In the genomic region with DNA sequence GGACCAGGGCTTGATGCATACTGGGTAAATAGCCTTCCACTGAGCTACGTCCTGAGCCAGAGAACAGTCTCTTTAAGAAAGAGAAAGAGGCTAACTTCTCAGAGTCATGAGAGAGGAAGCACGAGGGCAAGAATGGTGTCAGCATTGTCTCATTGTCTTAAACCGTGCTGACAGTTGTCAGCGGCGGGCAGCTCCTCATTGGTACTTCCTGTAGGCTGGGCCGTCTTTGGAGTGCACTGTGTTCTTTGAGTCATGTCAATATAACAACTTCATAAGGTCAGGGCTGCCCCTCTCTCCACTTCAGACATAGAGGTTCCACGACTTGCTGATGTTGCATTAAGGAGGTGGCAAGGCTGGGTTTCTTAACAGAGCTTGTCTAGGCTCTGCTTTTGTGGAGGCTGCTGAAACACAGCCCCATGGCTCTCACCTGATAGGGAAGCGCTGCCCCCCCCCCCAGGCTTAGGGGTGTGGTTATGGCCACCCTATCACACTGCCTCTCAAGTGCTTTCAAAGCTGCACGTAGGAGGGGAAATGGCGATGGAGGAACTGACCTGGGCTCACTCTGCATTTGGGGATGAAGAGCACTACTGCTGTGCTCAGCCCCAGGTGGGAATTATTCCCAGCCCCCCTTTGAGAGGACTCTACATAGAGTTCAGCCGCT, we compare ENCODE assay signal across 18 mouse cellular contexts. TPM values are rescaled to one million over a fixed set of nuclear protein-coding genes. Genes with fewer than 3 reads are reported as not detected.
DNase-seq lines count a peak whose midpoint lies in the region; ATAC-seq and TF ChIP-seq lines count a peak whose summit lies in the region.
"Had no signal": no experiment of that assay in that cellular context is flagged by ENCODE, and none has a peak within 500 bp of the region (broad histone marks: within the 10 kb centered on the region; RNA-seq: fewer than 3 reads in every experiment).

No protein-coding gene starts in this region.

- 47% methylated on average over 11 of the region's 11 CpGs for WGBS in lung, postnatal 0 days
- 51% methylated on average over 11 of the region's 11 CpGs for WGBS in lung, adult 2 months

- TF ChIP-seq CTCF in lung, postnatal 0 days (IDR thresholded peaks at IDR 0.05): no peak
- no peak for TF ChIP-seq CTCF in lung, adult 2 months (IDR thresholded peaks at IDR 0.05; ENCODE audit: insufficient read depth, low read length)
- TF ChIP-seq CTCF in MEL (IDR thresholded peaks at IDR 0.05 in 2 of 3, conservative IDR thresholded peaks at IDR 0.05 in 1 of 3; ENCODE audit: control insufficient read depth in 1 of 3, insufficient read depth in 1 of 3, low read depth in 2 of 3, low read length in 3 of 3, poor library complexity in 1 of 3, severe bottlenecking in 1 of 3): no peak

- DNase-seq in lung, postnatal 0 days (ENCODE audit: low spot score): peak; percentile 29
- DNase-seq in lung, adult 2 months: no peak
- DNase-seq in thymus, postnatal 0 days (ENCODE audit: low spot score): peak; percentile 24
- no peak for DNase-seq in thymus, postnatal 4 days
- peak; percentile 79 for DNase-seq in MEL (ENCODE audit: low read depth, low spot score)
- DNase-seq in embryo, embryonic 11 days: no peak
- no peak for DNase-seq in ovary, postnatal 14 days (ENCODE audit: low spot score)

- no peaks in the 10 kb centered on the region for H3K79me2 ChIP-seq in MEL (ENCODE audit: control insufficient read depth, insufficient read depth, low read length, poor library complexity)

- no peak overlapping the region for H3K4me2 ChIP-seq in lung, postnatal 0 days (replicated peaks; ENCODE audit: low read depth, low read length)
- H3K4me2 ChIP-seq: forebrain, embryonic 12.5 days; heart, embryonic 12.5 days; hindbrain, embryonic 12.5 days; liver, embryonic 12.5 days; lung, embryonic 15.5 days; stomach, embryonic 15.5 days had no signal

- H3K36me3 ChIP-seq in lung, postnatal 0 days (ENCODE audit: insufficient read depth, low read length): no peaks in the 10 kb centered on the region
- peaks cover 0 to 4% of the 10 kb centered on the region in 2 experiments; a peak in 1 of 4 replicates for H3K36me3 ChIP-seq in MEL (ENCODE audit: control insufficient read depth in 1 of 2, insufficient read depth in 2 of 2, low read length in 2 of 2)
- H3K36me3 ChIP-seq: forebrain, embryonic 12.5 days; G1E; heart, embryonic 12.5 days; hindbrain, embryonic 12.5 days; liver, embryonic 12.5 days; lung, embryonic 15.5 days; midbrain, embryonic 10.5 days; stomach, embryonic 15.5 days had no signal

- TF ChIP-seq EP300 in lung, postnatal 0 days (IDR thresholded peaks at IDR 0.05): no peak
- TF ChIP-seq EP300 in MEL (IDR thresholded peaks at IDR 0.05; ENCODE audit: low read depth in 1 of 2, low read length in 2 of 2): no peak

- no peaks in the 10 kb centered on the region for H3K27me3 ChIP-seq in lung, postnatal 0 days (replicated peaks; ENCODE audit: insufficient read depth, low read length)
- no peaks in the 10 kb centered on the region for H3K27me3 ChIP-seq in MEL (ENCODE audit: control insufficient read depth in 1 of 2, insufficient read depth in 2 of 2, low read length in 2 of 2)
- H3K27me3 ChIP-seq: stomach, embryonic 15.5 days had no signal

- no peaks in the 10 kb centered on the region for H3K9me3 ChIP-seq in lung, postnatal 0 days (ENCODE audit: low read length)
- no peaks in the 10 kb centered on the region for H3K9me3 ChIP-seq in MEL (replicated peaks; ENCODE audit: insufficient read depth, low read length)
- H3K9me3 ChIP-seq: forebrain, embryonic 12.5 days; G1E; heart, embryonic 12.5 days; hindbrain, embryonic 12.5 days; liver, embryonic 12.5 days; lung, embryonic 15.5 days; midbrain, embryonic 10.5 days; stomach, embryonic 15.5 days had no signal

- peak; percentile 47; the same call in 1 of the 2 replicates for ATAC-seq in lung, postnatal 0 days
- ATAC-seq in inflammation-experienced regulatory T-cells, adult 6 months: peak; percentile 35
- ATAC-seq: liver, embryonic 12.5 days had no signal

- H3K9ac ChIP-seq in lung, postnatal 0 days (replicated peaks; ENCODE audit: low read depth): no peak overlapping the region
- peak overlapping the region; percentile 13 for H3K9ac ChIP-seq in MEL (ENCODE audit: control insufficient read depth, low read depth, low read length, poor library complexity, severe bottlenecking)
- H3K9ac ChIP-seq: forebrain, embryonic 12.5 days; heart, embryonic 12.5 days; hindbrain, embryonic 12.5 days; liver, embryonic 12.5 days; lung, embryonic 15.5 days; stomach, embryonic 15.5 days had no signal

- no peak overlapping the region for H3K27ac ChIP-seq in lung, postnatal 0 days (ENCODE audit: low read length)
- H3K27ac ChIP-seq in MEL (ENCODE audit: control insufficient read depth, low read depth, low read length): no peak overlapping the region
- H3K27ac ChIP-seq: forebrain, embryonic 12.5 days; hindbrain, embryonic 12.5 days; liver, embryonic 12.5 days; lung, embryonic 15.5 days; midbrain, embryonic 10.5 days; stomach, embryonic 15.5 days had no signal

- TF ChIP-seq RAD21 in MEL (IDR thresholded peaks at IDR 0.05; ENCODE audit: low read depth, low read length): no peak; the same call in 1 of the 2 replicates

- H3K4me3 ChIP-seq in lung, postnatal 0 days (ENCODE audit: low read depth, low read length): no peak overlapping the region
- no peak overlapping the region for H3K4me3 ChIP-seq in lung, adult 2 months (replicated peaks; ENCODE audit: extremely low read depth, low read depth, low read length)
- peak overlapping the region; percentile 8 to 17; a peak in 2 of 4 replicates for H3K4me3 ChIP-seq in MEL (ENCODE audit: control insufficient read depth in 1 of 2, insufficient read depth in 1 of 2, low read depth in 2 of 2, low read length in 2 of 2)
- H3K4me3 ChIP-seq: forebrain, embryonic 12.5 days; heart, embryonic 12.5 days; hindbrain, embryonic 12.5 days; liver, embryonic 12.5 days; lung, embryonic 15.5 days; midbrain, embryonic 10.5 days; myocyte; stomach, embryonic 15.5 days had no signal

- no peaks in the 10 kb centered on the region for H3K4me1 ChIP-seq in lung, postnatal 0 days (ENCODE audit: insufficient read depth, low read depth, low read length)
- H3K4me1 ChIP-seq in lung, adult 2 months (ENCODE audit: control insufficient read depth, insufficient read depth, low read length): no peaks in the 10 kb centered on the region
- peaks cover 0 to 12% of the 10 kb centered on the region in 2 experiments; a peak in 2 of 4 replicates for H3K4me1 ChIP-seq in MEL (ENCODE audit: control insufficient read depth in 1 of 2, insufficient read depth in 2 of 2, low read length in 2 of 2)
- H3K4me1 ChIP-seq: forebrain, embryonic 12.5 days; hindbrain, embryonic 12.5 days; liver, embryonic 12.5 days; stomach, embryonic 15.5 days had no signal

- no peak for TF ChIP-seq POLR2A in lung, adult 2 months (IDR thresholded peaks at IDR 0.05; ENCODE audit: borderline replicate concordance, extremely low read depth, low read depth, low read length)
- no peak for TF ChIP-seq POLR2A in MEL (IDR thresholded peaks at IDR 0.05; ENCODE audit: control insufficient read depth in 1 of 2, insufficient read depth in 1 of 2, low read depth in 1 of 2, low read length in 2 of 2, poor library complexity in 1 of 2)

TF ChIP-seq in MEL, 35 proteins besides CTCF, POLR2A, EP300 and RAD21 (continues in another document):
- no peak for TF ChIP-seq POLR2AphosphoS2 (IDR thresholded peaks at IDR 0.05; ENCODE audit: low read length)
- TF ChIP-seq RCOR1 (IDR thresholded peaks at IDR 0.05; ENCODE audit: low read depth, low read length): no peak
- TF ChIP-seq MYB (IDR thresholded peaks at IDR 0.05; ENCODE audit: low read depth, low read length): no peak
- TF ChIP-seq USF2 (IDR thresholded peaks at IDR 0.05; ENCODE audit: borderline replicate concordance in 1 of 2, insufficient read depth in 1 of 2, low read depth in 1 of 2, low read length in 2 of 2): no peak
- TF ChIP-seq MEF2A (IDR thresholded peaks at IDR 0.05; ENCODE audit: extremely low read depth, insufficient replicate concordance, low read depth, low read length, poor library complexity, severe bottlenecking): no peak
- TF ChIP-seq SMC3 (IDR thresholded peaks at IDR 0.05; ENCODE audit: low read depth, low read length): no peak; the same call in 1 of the 2 replicates
- TF ChIP-seq MYC (IDR thresholded peaks at IDR 0.05; ENCODE audit: low read depth, low read length): no peak
- no peak for TF ChIP-seq POLR2AphosphoS5 (IDR thresholded peaks at IDR 0.05; ENCODE audit: borderline replicate concordance, low read depth, low read length)
- TF ChIP-seq NRF1 (IDR thresholded peaks at IDR 0.05; ENCODE audit: insufficient read depth, low read depth, low read length, poor library complexity, severe bottlenecking): no peak
- TF ChIP-seq ELF1 (IDR thresholded peaks at IDR 0.05; ENCODE audit: low read depth, low read length): no peak; the same call in 1 of the 2 replicates
- TF ChIP-seq USF1 (IDR thresholded peaks at IDR 0.05; ENCODE audit: low read depth, low read length): no peak
- no peak for TF ChIP-seq JUND (IDR thresholded peaks at IDR 0.05; ENCODE audit: low read depth, low read length)
- no peak for TF ChIP-seq GATA1 (IDR thresholded peaks at IDR 0.05; ENCODE audit: low read depth, low read length)
- TF ChIP-seq CHD1 (IDR thresholded peaks at IDR 0.05; ENCODE audit: low read depth, low read length): no peak
- no peak for TF ChIP-seq UBTF (IDR thresholded peaks at IDR 0.05; ENCODE audit: borderline replicate concordance, insufficient read depth, low read depth, low read length)
- no peak for TF ChIP-seq TCF12 (IDR thresholded peaks at IDR 0.05; ENCODE audit: low read depth, low read length)

RNA-seq across cellular contexts. Expression of gene Ntn1, which starts 6.8 kb away (rescaled TPM):
- polyA plus RNA-seq in lung, postnatal 0 days (2015; fragmentation: Nextera tagmentation; extraction: Ambion mirVana): 7.0 and 7.2 TPM in 2 replicates
- 58.8 and 65.7 TPM in 2 replicates for polyA plus RNA-seq in lung, adult 2 months (2012; rRNA removed)
- polyA plus RNA-seq in thymus, postnatal 0 days (2015; fragmentation: Nextera tagmentation; extraction: Ambion mirVana): 3.4 and 4.4 TPM in 2 replicates
- 0.03 TPM in 1 of 2 replicates, not detected in the other for total RNA-seq in MEL (2012; rRNA removed)
- not detected for polyA plus RNA-seq in MEL (2012; ENCODE audit: insufficient read depth in 1 of 2, insufficient read length in 2 of 2, low read depth in 1 of 2, low replicate concordance in 2 of 2, missing spikeins in 1 of 2)
- under 1 TPM; 0.13 to 0.31 (median 0.18) TPM for polyA plus RNA-seq in inflammation-experienced regulatory T-cells, adult 6 months (2017; shearing (Covaris generic))
- total RNA-seq: granulocyte monocyte progenitor cell, adult 5-6 weeks had no signal
- polyA plus RNA-seq: G1E had no signal

RNA-seq across cellular contexts. Expression of gene Pik3r5, which starts 24.5 kb away (rescaled TPM):
- polyA plus RNA-seq in lung, postnatal 0 days (2015; fragmentation: Nextera tagmentation; extraction: Ambion mirVana): 1.1 and 1.2 TPM in 2 replicates
- 10.8 and 11.7 TPM in 2 replicates for polyA plus RNA-seq in lung, adult 2 months (2012; rRNA removed)
- polyA plus RNA-seq in thymus, postnatal 0 days (2015; fragmentation: Nextera tagmentation; extraction: Ambion mirVana): 10.5 and 12.0 TPM in 2 replicates
- total RNA-seq in MEL (2012; rRNA removed): 3.1 and 3.2 TPM in 2 replicates
- 1 to 10 TPM in 1 of 2 experiments, not detected in 1; 5.7 TPM for polyA plus RNA-seq in MEL (2012; ENCODE audit: insufficient read depth in 1 of 2, insufficient read length in 2 of 2, low read depth in 1 of 2, low replicate concordance in 2 of 2, missing spikeins in 1 of 2)
- polyA plus RNA-seq in inflammation-experienced regulatory T-cells, adult 6 months (2017; shearing (Covaris generic)): 10 to 100 TPM; 18.4 to 24.9 (median 20.6) TPM

Comparison
In these comparisons a context has a peak if more than half of its experiments do, and no peak if none do; other contexts are left out.
1. DNase-seq: peak in lung, postnatal 0 days (single experiment), thymus, postnatal 0 days (single experiment) and MEL (single experiment); none in lung, adult 2 months (single experiment), thymus, postnatal 4 days (single experiment), embryo, embryonic 11 days (single experiment) and ovary, postnatal 14 days (single experiment).
2. H3K4me3 ChIP-seq: peak in MEL (2 of 2); none in lung, postnatal 0 days (single experiment) and lung, adult 2 months (single experiment).